Mouse (Mus musculus): ENCODE measurements around the gene Tor3a. TPM values are rescaled to one million over a fixed set of nuclear protein-coding genes. Genes with fewer than 3 reads are reported as not detected.

Gene Tor3a
- total RNA-seq, 2 experiments from 2014 or later: 10.1 to 12.1 TPM

DNA sequence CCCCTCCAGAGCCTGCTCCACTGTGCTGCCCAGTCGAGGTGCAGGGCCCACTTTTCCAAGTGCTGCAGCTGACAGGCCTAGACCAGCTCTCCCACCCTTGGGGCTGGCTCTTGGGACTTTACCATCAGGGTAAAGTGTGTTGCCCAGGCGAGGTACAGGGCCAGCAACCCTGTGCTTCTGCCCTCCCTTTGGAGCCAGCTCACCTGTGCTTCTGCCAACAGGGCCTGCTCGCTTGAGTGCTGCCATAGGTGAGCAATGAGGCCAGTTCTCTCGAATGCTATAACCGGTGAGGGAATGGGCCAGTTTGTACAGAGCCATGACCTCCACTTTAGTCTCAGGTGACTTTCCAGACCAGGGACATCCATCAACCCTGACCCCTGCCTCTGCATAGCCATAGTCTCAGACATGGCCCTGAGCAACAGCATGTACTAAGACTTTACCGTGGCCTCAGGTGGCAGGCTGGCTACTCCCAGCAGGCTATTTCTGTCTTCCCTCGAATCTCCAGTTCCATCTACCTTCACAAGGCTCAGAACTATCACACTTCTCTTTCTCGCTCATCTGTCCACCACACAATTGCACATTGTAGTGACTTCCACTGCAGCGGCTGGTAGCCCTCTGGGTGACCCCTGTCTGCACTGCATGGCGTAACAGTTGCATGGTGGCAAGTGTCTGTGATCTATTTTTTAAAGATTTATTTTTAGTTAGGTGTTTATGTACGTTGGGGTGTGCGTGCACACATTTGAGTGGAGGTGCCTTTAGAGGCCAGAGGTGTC lies 68.9 kb downstream of the Tor3a start:
- intact Hi-C loops (cut with DNase I): no loop called here
- DNase-seq: no peak

Other genes with a start within 250 kb of the Tor3a start
- 10 to 100 TPM; 15.1 to 17.1 TPM for gene Soat1, start 200.0 kb downstream of the Tor3a start, total RNA-seq (2021)
- gene Gm10031, start 150.3 kb downstream of the Tor3a start, total RNA-seq (2021): 10 to 100 TPM; 39.9 to 45.6 TPM
- gene Abl2, start 115.6 kb downstream of the Tor3a start, total RNA-seq (2021): 10 to 100 TPM; 20.1 to 23.5 TPM
- gene Fam20b, start 44.7 kb upstream of the Tor3a start, total RNA-seq (2021): 10 to 100 TPM; 40.2 to 42.5 TPM
- gene Angptl1, start 164.2 kb upstream of the Tor3a start, total RNA-seq (2021): 1 to 10 TPM; 2.3 to 3.1 TPM

All from heart, postnatal 14 days (tissue).